8 mouse cellular contexts compared by ENCODE assay signal in genomic region chr14:56575969-56576901, GRCm38 (mm10). TPM values are rescaled to one million over a fixed set of nuclear protein-coding genes. Genes with fewer than 3 reads are reported as not detected.
DNase-seq lines count a peak whose midpoint lies in the region; ATAC-seq and TF ChIP-seq lines count a peak whose summit lies in the region.

No protein-coding gene starts in this region.

- peaks cover 5% of the 10 kb centered on the region for H3K4me1 ChIP-seq in forebrain, embryonic 16.5 days (replicated peaks; ENCODE audit: control insufficient read depth, insufficient read depth, low read length)
- peaks cover 2 to 9% of the 10 kb centered on the region in 2 experiments; a peak in 2 of 4 replicates for H3K4me1 ChIP-seq in liver, embryonic 14.5 days (replicated peaks; ENCODE audit: control insufficient read depth in 2 of 2, insufficient read depth in 2 of 2, low read length in 1 of 2)

- no peaks in the 10 kb centered on the region for H3K9me3 ChIP-seq in forebrain, embryonic 16.5 days (ENCODE audit: control insufficient read depth, low read length)
- H3K9me3 ChIP-seq in liver, embryonic 14.5 days (ENCODE audit: control insufficient read depth, low read length): no peaks in the 10 kb centered on the region

- no peak overlapping the region for H3K27ac ChIP-seq in forebrain, embryonic 16.5 days (ENCODE audit: low read length)
- H3K27ac ChIP-seq in liver, embryonic 14.5 days: no peak overlapping the region

- no peak for TF ChIP-seq EP300 in liver, embryonic 14.5 days (IDR thresholded peaks at IDR 0.05; ENCODE audit: low read depth)

- no peak for TF ChIP-seq CTCF in liver, embryonic 14.5 days (IDR thresholded peaks at IDR 0.05; ENCODE audit: low read depth)

- no peak overlapping the region; the same call in 1 of the 2 replicates for H3K9ac ChIP-seq in forebrain, embryonic 16.5 days (replicated peaks; ENCODE audit: low read depth, low read length)
- H3K9ac ChIP-seq in liver, embryonic 14.5 days (replicated peaks): peak overlapping the region; percentile 71

- 71% methylated on average over 18 of the region's 18 CpGs for WGBS in forebrain, embryonic 16.5 days
- WGBS in liver, embryonic 14.5 days (ENCODE audit: insufficient replicate concordance): 63% methylated on average over 18 of the region's 18 CpGs

- no peaks in the 10 kb centered on the region for H3K36me3 ChIP-seq in forebrain, embryonic 16.5 days (ENCODE audit: control insufficient read depth, insufficient read depth)
- H3K36me3 ChIP-seq in liver, embryonic 14.5 days (replicated peaks; ENCODE audit: control insufficient read depth, insufficient read depth, low read depth): no peaks in the 10 kb centered on the region

- DNase-seq in A20 (ENCODE audit: low read depth, low spot score): peak; percentile 61
- DNase-seq in CD8-positive naive resting alpha-beta T cell, adult 2 months (ENCODE audit: low read depth in 2 of 2, low spot score in 2 of 2): peak; percentile 34 to 48
- DNase-seq in liver, embryonic 14.5 days (ENCODE audit: low read depth in 3 of 3, low spot score in 3 of 3): no peak
- peak; percentile 32 to 36 for DNase-seq in thymus, postnatal 10 days (ENCODE audit: low spot score in 2 of 2)
- no peak for DNase-seq in gastrocnemius, postnatal 25 days
- DNase-seq in urinary bladder, postnatal 14 days (ENCODE audit: low spot score): no peak
- no peak for DNase-seq in frontal cortex, adult 2 months (ENCODE audit: extremely low spot score in 1 of 2, low spot score in 1 of 2)

- H3K4me2 ChIP-seq in forebrain, embryonic 16.5 days (ENCODE audit: low read length): peak overlapping the region; percentile 65
- H3K4me2 ChIP-seq in liver, embryonic 14.5 days (ENCODE audit: low read depth): peak overlapping the region; percentile 89

- ATAC-seq in forebrain, embryonic 16.5 days: no peak
- no peak for ATAC-seq in liver, embryonic 14.5 days (ENCODE audit: insufficient read depth)

- no peak overlapping the region; the same call in 1 of the 2 replicates for H3K4me3 ChIP-seq in forebrain, embryonic 16.5 days (replicated peaks; ENCODE audit: low read length)
- peak overlapping the region; percentile 73 to 82; a peak in 3 of 4 replicates for H3K4me3 ChIP-seq in liver, embryonic 14.5 days (ENCODE audit: insufficient read depth in 1 of 2, low read depth in 2 of 2, low read length in 2 of 2)

- no peaks in the 10 kb centered on the region for H3K27me3 ChIP-seq in forebrain, embryonic 16.5 days (replicated peaks; ENCODE audit: control insufficient read depth, insufficient read depth, low read length)
- H3K27me3 ChIP-seq in liver, embryonic 14.5 days (ENCODE audit: control insufficient read depth, insufficient read depth, low read length): no peaks in the 10 kb centered on the region

RNA-seq across cellular contexts. Expression of gene Parp4, which starts 0.8 kb away (rescaled TPM):
- 0.68 and 0.84 TPM in 2 replicates for polyA plus RNA-seq in forebrain, embryonic 16.5 days (2015; fragmentation: Nextera tagmentation; extraction: Ambion mirVana)
- 1.3 and 1.7 TPM in 2 replicates for polyA plus RNA-seq in liver, embryonic 14.5 days (2012; rRNA removed)
- polyA plus RNA-seq in liver, embryonic 14.5 days (2014; fragmentation: Nextera tagmentation; extraction: Ambion mirVana): 1.8 TPM in 2 replicates
- total RNA-seq in gastrocnemius, postnatal 25 days (2021): 10 to 100 TPM in 1 of 2 experiments, 1 to 10 TPM in 1; 9.9 to 10.5 TPM
- polyA plus RNA-seq in frontal cortex, adult 2 months (2012; rRNA removed): 7.0 and 7.4 TPM in 2 replicates

RNA-seq across cellular contexts. Expression of gene Cenpj, which starts 1.0 kb away (rescaled TPM):
- polyA plus RNA-seq in forebrain, embryonic 16.5 days (2015; fragmentation: Nextera tagmentation; extraction: Ambion mirVana): 14.7 and 18.2 TPM in 2 replicates
- polyA plus RNA-seq in liver, embryonic 14.5 days (2012; rRNA removed): 1.9 and 4.2 TPM in 2 replicates
- polyA plus RNA-seq in liver, embryonic 14.5 days (2014; fragmentation: Nextera tagmentation; extraction: Ambion mirVana): 3.9 and 4.0 TPM in 2 replicates
- 1 to 10 TPM; 1.5 to 1.6 TPM for total RNA-seq in gastrocnemius, postnatal 25 days (2021)
- polyA plus RNA-seq in frontal cortex, adult 2 months (2012; rRNA removed): 3.1 and 3.4 TPM in 2 replicates

Comparison
In these comparisons a context has a peak if more than half of its experiments do, and no peak if none do; other contexts are left out.
1. DNase-seq: peak in A20 (single experiment), CD8-positive naive resting alpha-beta T cell, adult 2 months (2 of 2) and thymus, postnatal 10 days (2 of 2); none in liver, embryonic 14.5 days (0 of 3), gastrocnemius, postnatal 25 days (single experiment), urinary bladder, postnatal 14 days (single experiment) and frontal cortex, adult 2 months (0 of 2).